Mouse (Mus musculus): ENCODE measurements at regions not wholly inside any gene's neighbourhood (a gene's known extent, or its start where the extent isn't known, plus 50 kb on each side); places are given as distances from the start of the nearest gene placed in this dataset.

DNA sequence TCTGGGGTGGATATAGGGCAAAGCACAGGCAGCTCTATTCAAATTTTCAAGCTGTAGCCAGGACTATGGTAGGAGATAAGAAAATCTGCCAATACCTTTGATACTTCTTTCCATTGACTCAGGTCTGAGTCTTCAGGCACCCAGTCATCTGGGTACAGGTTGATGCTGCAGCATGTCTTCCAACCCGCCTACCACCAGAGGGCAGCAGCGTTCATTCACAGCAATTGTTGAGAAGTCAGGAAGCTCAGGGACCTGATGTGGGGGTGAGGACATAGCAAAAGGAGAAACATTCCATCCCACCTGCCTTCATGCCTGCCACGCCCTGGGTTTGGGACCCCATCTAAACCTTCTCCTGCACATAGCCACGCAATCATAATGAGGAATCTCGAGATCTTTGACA lies 118.2 kb upstream of the Gm21876 start:
- in situ Hi-C loops (cut with MboI, MseI): no loop called here

DNA sequence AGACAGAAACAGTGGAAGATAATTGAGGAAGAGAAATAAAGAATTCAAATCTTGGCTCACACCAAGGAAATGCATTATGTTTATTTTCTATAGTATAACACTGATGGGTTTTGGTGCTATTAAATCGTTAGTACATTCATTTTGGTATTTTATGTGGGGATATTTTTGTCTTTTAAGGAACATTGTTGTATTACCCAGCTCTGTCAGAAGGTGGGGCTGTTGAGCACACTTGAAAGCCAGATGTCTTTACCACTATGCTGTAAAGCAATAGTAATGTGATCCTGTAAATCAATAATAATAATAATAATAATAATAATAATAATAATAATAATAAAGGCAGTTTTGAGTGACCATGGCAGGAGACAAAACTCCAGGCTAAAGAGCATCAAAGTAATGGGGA lies 120.0 kb upstream of the Gm21876 start:
- in situ Hi-C loops (cut with MboI, MseI): no loop called here

DNA sequence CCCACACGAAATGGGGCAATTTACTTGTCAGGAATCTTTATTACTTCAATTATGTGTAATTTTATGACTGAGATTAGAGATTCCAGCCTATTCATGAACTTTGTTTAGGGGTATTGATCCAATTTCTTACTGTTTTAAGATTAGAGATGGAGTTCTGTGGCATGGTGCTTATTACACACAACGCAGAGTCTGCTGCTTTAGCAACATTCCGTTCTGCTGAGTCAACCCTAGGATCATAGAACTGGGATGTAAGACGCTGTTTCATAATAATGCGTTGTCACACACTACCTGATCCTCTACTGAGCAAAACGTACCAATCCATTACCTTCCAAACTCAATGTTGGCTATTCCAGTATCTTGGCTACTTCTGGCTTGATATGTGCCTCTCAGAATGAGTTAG lies 121.9 kb upstream of the Gm21876 start:
- in situ Hi-C loops (cut with MboI, MseI): no loop called here

DNA sequence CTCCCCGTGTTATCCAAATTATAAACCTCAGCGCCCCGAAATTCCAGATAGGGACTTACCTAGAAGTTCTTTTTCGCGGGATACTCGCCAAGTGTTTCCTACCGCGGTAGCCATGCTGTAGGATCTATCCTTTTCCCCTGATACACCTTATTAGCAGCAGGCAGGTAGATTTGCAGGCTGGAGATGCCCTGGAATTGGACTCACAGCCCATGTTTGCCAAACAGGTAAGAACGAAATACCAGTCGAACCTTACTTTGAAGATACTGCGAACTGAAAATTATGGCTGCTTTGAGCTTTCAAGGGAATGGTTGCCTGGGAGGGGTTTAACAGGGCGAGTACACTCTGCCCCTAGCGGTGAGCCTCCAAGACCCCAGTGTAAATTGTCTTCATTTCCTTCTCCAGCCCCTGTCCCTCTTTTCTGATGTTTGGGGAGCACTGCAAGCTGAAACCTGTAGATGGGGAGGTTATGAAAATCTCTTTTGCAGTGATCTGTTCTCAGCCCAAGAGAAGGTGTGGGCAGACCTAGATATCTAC lies 149.8 kb upstream of the Agtr2 start:
- in situ Hi-C loops (cut with MboI, MseI): no loop called here

DNA sequence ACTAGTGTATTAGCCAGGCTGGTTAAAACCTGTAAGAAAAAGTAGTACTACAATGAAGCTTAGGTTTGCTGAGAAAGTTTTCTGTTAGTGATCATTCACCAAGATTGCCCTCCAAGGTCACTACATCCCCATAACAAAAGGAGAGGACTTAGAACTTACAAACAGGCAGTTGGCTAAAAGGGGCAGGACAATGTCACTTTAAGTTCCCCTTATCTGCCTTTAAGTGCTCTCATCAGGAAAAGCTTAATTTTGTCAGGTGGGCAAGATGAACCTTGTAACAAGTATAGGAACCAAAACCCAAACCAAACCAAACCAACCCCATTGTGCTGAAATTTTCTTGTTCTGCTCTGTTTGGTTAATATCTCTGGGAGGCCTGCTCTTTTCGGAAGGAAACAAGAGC lies 139.9 kb upstream of the Agtr2 start:
- in situ Hi-C loops (cut with MboI, MseI): no loop called here

DNA sequence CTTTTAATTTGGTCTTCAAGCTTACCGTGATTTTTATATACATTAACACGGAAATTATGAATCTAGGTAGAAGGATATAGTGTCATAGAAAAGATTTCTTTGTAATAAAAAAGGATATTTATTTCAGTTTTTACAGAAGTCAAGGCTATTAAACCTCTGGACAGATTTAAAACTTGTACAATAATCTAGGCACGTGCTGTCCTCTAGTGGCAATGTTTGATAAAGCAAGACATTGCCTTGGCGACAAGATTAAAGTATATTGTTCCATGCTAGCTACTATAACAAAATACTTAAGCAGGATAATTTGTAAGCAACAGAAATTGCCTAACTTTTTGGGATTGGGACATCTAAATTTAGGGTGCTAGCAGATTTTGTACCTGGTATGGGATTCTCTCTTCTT lies 133.8 kb upstream of the Agtr2 start:
- in situ Hi-C loops (cut with MboI, MseI): no loop called here

DNA sequence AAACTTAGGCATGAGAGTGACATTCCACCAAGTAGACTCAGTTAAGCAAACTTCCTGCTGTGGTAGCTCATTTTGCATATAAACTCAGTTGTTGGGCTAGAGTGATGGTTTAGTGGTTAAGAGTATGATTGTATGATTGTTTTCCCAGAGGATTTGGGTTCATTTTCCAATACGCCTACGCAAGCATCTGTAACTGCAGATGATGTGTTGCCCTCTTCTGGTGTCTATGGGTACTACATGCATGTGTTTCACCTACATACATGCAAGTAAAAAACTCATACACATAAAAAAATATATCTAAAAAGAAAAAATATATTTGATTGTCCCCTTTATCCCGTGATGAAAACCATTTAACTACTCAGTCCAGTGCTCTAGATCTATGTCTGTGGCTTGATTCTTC lies 132.0 kb upstream of the Agtr2 start:
- in situ Hi-C loops (cut with MboI, MseI): no loop called here

DNA sequence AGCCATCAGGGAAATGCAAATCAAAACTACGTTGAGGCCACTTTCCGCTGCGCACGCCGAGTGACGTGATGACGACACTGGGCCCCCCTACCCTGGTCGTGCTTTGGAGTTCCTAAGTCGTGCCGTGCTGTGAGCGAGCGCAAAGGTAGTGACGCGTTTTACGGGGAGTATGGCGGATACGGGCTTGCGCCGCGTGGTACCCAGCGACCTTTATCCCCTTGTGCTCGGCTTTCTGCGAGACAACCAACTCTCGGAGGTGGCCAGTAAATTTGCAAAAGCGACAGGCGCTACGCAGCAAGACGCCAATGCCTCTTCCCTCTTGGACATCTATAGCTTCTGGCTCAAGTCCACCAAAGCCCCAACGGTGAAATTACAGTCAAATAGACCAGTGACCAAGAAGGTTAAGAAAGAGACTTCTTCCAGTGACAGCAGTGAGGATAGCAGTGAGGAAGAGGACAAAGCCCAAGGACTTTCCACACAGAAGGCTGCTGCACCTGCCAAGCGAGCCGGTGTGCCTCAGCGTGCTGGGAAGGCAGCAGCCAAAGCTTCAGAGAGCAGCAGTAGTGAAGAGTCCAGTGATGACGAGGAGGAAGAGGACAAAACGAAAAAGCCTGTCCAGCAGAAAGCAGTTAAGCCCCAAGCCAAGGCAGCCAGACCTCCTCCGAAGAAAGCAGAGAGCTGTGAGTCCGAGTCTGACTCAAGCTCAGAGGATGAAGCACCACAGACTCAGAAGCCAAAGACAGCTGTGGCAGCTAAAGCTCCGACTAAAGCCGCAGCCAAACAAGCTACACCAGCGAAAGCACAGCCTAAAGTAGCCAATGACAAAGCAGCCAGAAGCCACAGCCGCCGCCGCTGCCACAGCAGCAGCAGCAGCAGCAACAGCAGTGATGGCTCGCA lies 123.3 kb upstream of the Agtr2 start:
- in situ Hi-C loops (cut with MboI, MseI): no loop called here

DNA sequence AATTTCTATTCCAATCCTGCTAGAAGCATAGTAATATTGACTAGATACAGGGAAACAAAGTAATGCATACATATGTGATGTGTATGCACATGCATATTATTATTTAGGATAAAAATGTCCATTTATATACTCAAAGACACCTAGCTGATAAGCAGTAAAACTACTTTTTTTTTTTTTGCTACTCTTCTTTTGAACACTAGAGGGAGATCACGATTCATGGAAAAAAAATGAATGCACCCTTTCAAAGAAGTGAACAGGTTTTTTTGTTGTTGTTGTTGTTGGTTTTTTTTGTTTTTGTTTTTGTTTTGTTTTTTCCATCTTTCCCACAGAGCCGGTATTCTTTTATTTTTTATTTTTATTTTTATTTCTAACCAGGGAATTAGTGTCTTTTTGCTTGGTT lies 99.1 kb upstream of the Agtr2 start:
- in situ Hi-C loops (cut with MboI, MseI): loop anchor here (25.0 kb wide), 1 partner anchor 602 kb away; no protein-coding TSS in a partner anchor

DNA sequence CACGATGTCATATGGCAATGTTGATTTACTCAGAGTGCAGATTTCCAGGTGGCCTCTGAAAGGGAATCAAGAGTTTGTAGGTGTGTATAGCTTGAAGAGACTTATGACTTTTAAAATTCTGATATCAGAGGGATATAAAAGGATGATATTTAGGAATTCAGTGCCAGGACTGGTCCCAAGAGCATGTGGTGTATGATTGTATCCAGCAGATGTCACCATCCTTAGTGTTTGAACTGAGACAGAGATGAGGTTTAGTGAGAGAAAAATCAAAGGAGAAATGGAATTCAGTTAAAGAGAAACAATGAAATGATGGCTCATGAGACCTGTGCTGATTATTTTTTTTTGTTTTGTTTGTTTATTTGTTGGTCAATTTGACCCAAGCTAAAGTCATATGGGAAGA lies 94.4 kb upstream of the Agtr2 start:
- in situ Hi-C loops (cut with MboI, MseI): loop anchor here (25.0 kb wide), 1 partner anchor 597 kb away; no protein-coding TSS in a partner anchor

DNA sequence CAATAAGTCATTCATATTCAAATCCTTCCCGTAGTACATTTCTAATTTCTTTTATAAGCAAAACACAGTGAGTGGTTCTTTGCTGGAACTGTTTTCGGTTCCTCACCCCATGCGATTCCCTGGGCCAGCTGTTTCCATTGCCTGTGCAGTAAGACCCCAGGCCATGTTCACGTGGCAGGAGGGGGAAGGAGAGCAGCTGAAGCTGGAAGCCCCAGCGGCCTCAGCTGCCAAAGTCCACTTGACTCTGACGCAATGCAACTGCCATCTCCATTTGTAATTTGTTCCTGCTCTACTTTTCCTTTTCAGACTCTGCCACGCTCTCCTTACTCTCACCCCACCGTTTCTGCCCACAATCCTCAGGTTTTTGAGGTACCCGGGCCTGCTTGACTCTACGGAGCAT lies 91.1 kb upstream of the Agtr2 start:
- in situ Hi-C loops (cut with MboI, MseI): loop anchor here (25.0 kb wide), 1 partner anchor 594 kb away; no protein-coding TSS in a partner anchor

DNA sequence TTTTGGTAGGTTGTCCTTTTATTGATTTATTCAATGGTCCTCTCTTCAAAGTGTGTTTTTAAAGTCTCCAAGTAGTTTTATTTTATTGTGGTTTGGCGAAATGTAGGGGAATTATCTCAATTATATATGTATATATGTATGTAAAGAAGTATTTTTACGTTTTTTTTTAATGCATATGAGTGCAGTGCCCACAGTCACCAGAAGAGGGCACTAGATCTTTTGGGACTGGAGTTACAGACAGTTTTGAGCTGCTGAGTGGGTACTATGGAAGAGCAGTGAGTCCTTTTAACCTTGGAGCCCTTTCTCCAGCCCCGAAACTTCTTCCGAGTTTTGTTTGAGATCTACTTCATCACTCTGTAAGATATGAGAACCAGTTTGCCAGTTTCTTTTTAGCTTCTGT lies 59.5 kb upstream of the Agtr2 start:
- in situ Hi-C loops (cut with MboI, MseI): no loop called here

DNA sequence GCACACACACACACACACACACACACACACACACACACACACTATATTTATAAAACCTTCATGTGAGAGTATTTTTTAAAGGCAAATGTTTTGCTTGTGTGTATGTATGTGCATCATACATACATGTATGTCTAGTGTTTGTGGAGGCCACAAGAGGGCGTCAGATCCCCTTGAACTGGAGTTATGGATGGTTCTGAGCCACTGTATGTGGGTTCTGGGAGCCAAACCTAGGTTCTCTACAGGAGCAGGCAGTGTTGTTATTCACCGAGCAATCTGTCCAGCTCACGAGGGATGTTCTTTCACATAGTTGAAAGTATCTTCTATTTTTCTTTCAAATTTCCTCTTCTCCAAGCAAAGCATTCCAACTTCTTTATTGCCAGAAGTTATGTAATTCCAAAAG lies 56.3 kb upstream of the Agtr2 start:
- in situ Hi-C loops (cut with MboI, MseI): no loop called here

DNA sequence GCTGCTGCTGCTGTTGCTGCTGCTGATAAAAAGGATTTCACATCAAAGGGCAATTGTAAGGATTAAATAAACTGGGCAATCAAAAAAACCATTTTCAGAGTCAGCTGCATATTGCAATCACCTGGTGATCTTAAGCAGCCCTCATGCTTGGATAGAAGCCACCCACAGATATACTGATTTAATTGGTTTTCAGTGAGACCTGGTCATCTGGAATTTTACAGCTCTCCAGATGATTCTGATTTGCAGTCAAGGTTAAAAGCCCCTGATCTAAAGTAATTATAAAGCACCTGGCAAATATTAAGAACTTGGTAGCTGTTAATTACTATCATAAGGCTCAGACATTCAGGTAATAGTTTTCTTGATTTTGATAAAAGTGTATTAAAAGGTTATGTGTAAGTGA lies 50.8 kb upstream of the Agtr2 start:
- in situ Hi-C loops (cut with MboI, MseI): no loop called here
